Mouse (Mus musculus) hindbrain, embryonic 14.5 days (tissue): ENCODE results near the gene Kpna3. TPM values are rescaled to one million over a fixed set of nuclear protein-coding genes. Genes with fewer than 3 reads are reported as not detected.
"Not testable (repeated sequence)": the region's sequence is repeated elsewhere in the genome, so short reads cannot be mapped to it uniquely, and the experiment has no call there.

Experiments used
- ATAC-seq: fragments of 200-750 bp; cut with Nextera tagmentation; 2 replicates; pipeline ENCODE4 v1.8.0; 2017; ENCODE audit warnings: moderate number of reproducible peaks, mild to moderate bottlenecking, moderate TSS enrichment, moderate library complexity; ENCODE audit not compliant: low FRiP score
- DNase-seq: peaks from one replicate; pipeline ENCODE4 v3.0.0-alpha.2; 2015; ENCODE audit warnings: low spot score
- H3K27ac ChIP-seq: fragments of 300-500 bp; sonication (generic); 2 replicates; pipeline ENCODE4 v1.5.1; 2014; ENCODE audit warnings: mild to moderate bottlenecking, moderate library complexity
- H3K27me3 ChIP-seq: fragments of 300-500 bp; sonication (generic); 2 replicates; pipeline ENCODE4 v1.6.1; 2014; ENCODE audit warnings: mild to moderate bottlenecking, low read length, mixed read lengths; ENCODE audit not compliant: control insufficient read depth, insufficient read depth
- H3K36me3 ChIP-seq: fragments of 300-500 bp; sonication (generic); replicated peaks from 2 replicates; pipeline ENCODE4 v1.6.1; 2014; ENCODE audit not compliant: control insufficient read depth, insufficient read depth
- H3K4me1 ChIP-seq: fragments of 300-500 bp; sonication (generic); replicated peaks from 2 replicates; pipeline ENCODE4 v1.6.1; 2014; ENCODE audit warnings: antibody characterized with exemption, low read length, mixed read lengths; ENCODE audit not compliant: control insufficient read depth, insufficient read depth
- H3K4me2 ChIP-seq: fragments of 300-500 bp; sonication (generic); replicated peaks from 2 replicates; pipeline ENCODE4 v1.6.1; 2014; ENCODE audit warnings: mild to moderate bottlenecking, moderate library complexity
- H3K4me3 ChIP-seq: fragments of 300-500 bp; sonication (generic); replicated peaks from 2 replicates; pipeline ENCODE4 v1.5.1; 2014; ENCODE audit warnings: mild to moderate bottlenecking, low read length
- H3K9ac ChIP-seq: fragments of 300-500 bp; sonication (generic); 2 replicates; pipeline ENCODE4 v1.6.1; 2014
- H3K9me3 ChIP-seq: fragments of 300-500 bp; sonication (generic); 2 replicates; pipeline ENCODE4 v1.6.1; 2016; ENCODE audit warnings: low read length; ENCODE audit not compliant: control insufficient read depth
- WGBS: fragments of 180-500 bp; shearing (Covaris S2); extraction: QIAGEN DNeasy Blood & Tissue Kit; methylation state at CpG from one replicate; pipeline ENCODE4 v1.1.7; 2014; 5-methylcytosine and 5-hydroxymethylcytosine counted together
- polyA plus RNA-seq: library from polyadenylated mRNA; unstranded; fragments of >200 nt; fragmentation: Nextera tagmentation; extraction: Ambion mirVana; gene quantifications from 2 replicates; pipeline ENCODE4 v1.2.1, GENCODE M21; 2014

Kpna3 gene
- polyA plus RNA-seq, 1 experiment from 2014 or later = 83.7 TPM

DNA sequence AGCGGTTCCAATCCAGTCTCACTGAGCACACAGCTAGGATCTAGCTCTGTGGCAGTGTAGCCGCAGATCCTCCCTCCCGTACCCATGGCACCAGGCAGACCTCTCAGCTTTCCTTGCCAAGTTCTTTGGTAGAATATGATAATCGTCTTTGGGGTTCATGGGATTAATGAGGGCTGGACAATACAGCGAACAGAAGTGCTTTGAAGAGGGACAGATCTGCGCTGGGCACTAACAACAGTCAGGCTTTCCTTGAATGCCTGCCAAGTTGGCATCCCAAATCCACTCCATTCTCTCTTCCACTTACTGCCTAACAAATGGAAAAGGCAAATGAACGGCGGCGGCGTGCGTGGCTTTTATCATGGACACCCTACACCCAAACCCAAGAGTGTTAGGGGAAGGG is 109.1 kb downstream of the Kpna3 start:
- peak overlapping the region; percentile 52; the same call in 1 of the 2 replicates for H3K27ac ChIP-seq
- peak; percentile 52 for DNase-seq
- peak overlapping the region; percentile 26 for H3K4me2 ChIP-seq
- 57% methylated on average over 11 of the region's 11 CpGs for WGBS
- no peaks in the 10 kb centered on the region for H3K9me3 ChIP-seq
- H3K4me3 ChIP-seq = no peak overlapping the region
- peak; percentile 70; the same call in 1 of the 2 replicates for ATAC-seq
- no peaks in the 10 kb centered on the region for H3K36me3 ChIP-seq
- no peaks in the 10 kb centered on the region for H3K27me3 ChIP-seq
- H3K9ac ChIP-seq = no peak overlapping the region
- peaks cover 13% of the 10 kb centered on the region; the same call in 1 of the 2 replicates for H3K4me1 ChIP-seq

- peak overlapping the region; percentile 45 for H3K4me2 ChIP-seq
Measured at GRCm38 (mm10) chr14:61327618-61328450, 111.8 kb downstream of the Kpna3 start.

GRCm38 (mm10) chr14:61327007-61327406 is 112.7 kb downstream of the Kpna3 start:
- H3K27ac ChIP-seq, H3K27me3 ChIP-seq, H3K36me3 ChIP-seq, ATAC-seq, DNase-seq, H3K9me3 ChIP-seq, H3K4me2 ChIP-seq, H3K4me3 ChIP-seq, H3K9ac ChIP-seq: not testable (repeated sequence)
- H3K4me1 ChIP-seq = peaks cover 13% of the 10 kb centered on the region; the same call in 1 of the 2 replicates
- 24% methylated on average over 6 of the region's 6 CpGs for WGBS

More at GRCm38 (mm10) chr14:61327618-61328450, 111.8 kb downstream of the Kpna3 start:
- Histone ChIP-seq H3K4me1 (peaks cover 13% of the 10 kb centered on the region; the same call in 1 of the 2 replicates), H3K9ac (peak overlapping the region; percentile 55), H3K27ac (peak overlapping the region; percentile 71), H3K9me3 (no peaks in the 10 kb centered on the region), H3K27me3 (no peaks in the 10 kb centered on the region), H3K36me3 (no peaks in the 10 kb centered on the region), H3K4me3 (peak overlapping the region; percentile 23)
- DNase-seq = peak; percentile 76
- peak; percentile 86 for ATAC-seq
- WGBS = 32% methylated on average over 19 of the region's 19 CpGs

GRCm38 (mm10) chr14:61322740-61323139 is 116.9 kb downstream of the Kpna3 start:
- H3K4me3 ChIP-seq = no peak overlapping the region
- WGBS = 97% methylated on average over 1 of the region's 1 CpGs
- no peak for ATAC-seq

GRCm38 (mm10) chr14:61321200-61321599 is 118.5 kb downstream of the Kpna3 start:
- no peaks in the 10 kb centered on the region for H3K4me1 ChIP-seq
- no peak overlapping the region for H3K27ac ChIP-seq
- H3K36me3 ChIP-seq = no peaks in the 10 kb centered on the region
- DNase-seq (no peak), ATAC-seq (no peak)
- H3K4me3 ChIP-seq = no peak overlapping the region
- no peaks in the 10 kb centered on the region for H3K9me3 ChIP-seq
- H3K4me2 ChIP-seq = no peak overlapping the region
- H3K9ac ChIP-seq = no peak overlapping the region
- no peaks in the 10 kb centered on the region for H3K27me3 ChIP-seq
- WGBS = 88% methylated on average over 4 of the region's 4 CpGs

More at GRCm38 (mm10) chr14:61322740-61323139, 116.9 kb downstream of the Kpna3 start:
- no peaks in the 10 kb centered on the region for H3K27me3 ChIP-seq
- no peak overlapping the region for H3K9ac ChIP-seq
- no peaks in the 10 kb centered on the region for H3K36me3 ChIP-seq
- peaks cover 4% of the 10 kb centered on the region; the same call in 1 of the 2 replicates for H3K4me1 ChIP-seq
- H3K27ac ChIP-seq = no peak overlapping the region
- no peak for DNase-seq
- H3K9me3 ChIP-seq = no peaks in the 10 kb centered on the region
- H3K4me2 ChIP-seq = no peak overlapping the region

GRCm38 (mm10) chr14:61320765-61321164 is 118.9 kb downstream of the Kpna3 start:
- Histone ChIP-seq H3K9ac (no peak overlapping the region), H3K4me2 (no peak overlapping the region), H3K27me3 (no peaks in the 10 kb centered on the region), H3K4me3 (no peak overlapping the region), H3K27ac (no peak overlapping the region), H3K9me3 (no peaks in the 10 kb centered on the region), H3K4me1 (no peaks in the 10 kb centered on the region), H3K36me3 (no peaks in the 10 kb centered on the region)
- ATAC-seq = no peak
- 97% methylated on average over 1 of the region's 1 CpGs for WGBS
- DNase-seq = no peak

- Histone ChIP-seq H3K9ac (no peak overlapping the region), H3K36me3 (no peaks in the 10 kb centered on the region), H3K4me2 (no peak overlapping the region), H3K27me3 (no peaks in the 10 kb centered on the region), H3K9me3 (no peaks in the 10 kb centered on the region), H3K27ac (no peak overlapping the region), H3K4me3 (no peak overlapping the region), H3K4me1 (no peaks in the 10 kb centered on the region)
- no peak; the same call in 1 of the 2 replicates for ATAC-seq
- 45% methylated on average over 4 of the region's 4 CpGs for WGBS
- peak; percentile 58 for DNase-seq
Measured at GRCm38 (mm10) chr14:61316861-61317260, 122.8 kb downstream of the Kpna3 start.

Other genes with a start within 250 kb of the Kpna3 start
- gene Sgcg, start 181.4 kb downstream of the Kpna3 start, polyA plus RNA-seq = 0.23 and 0.33 TPM in 2 replicates
- gene Arl11, start 130.1 kb downstream of the Kpna3 start, polyA plus RNA-seq = 0.25 and 0.82 TPM in 2 replicates
- gene Ebpl, start 79.4 kb downstream of the Kpna3 start, polyA plus RNA-seq = 10.5 and 10.6 TPM in 2 replicates
- 57.2 and 68.5 TPM in 2 replicates for gene Spryd7, start 117.0 kb upstream of the Kpna3 start, polyA plus RNA-seq
- 53.5 and 55.9 TPM in 2 replicates for gene Trim13, start 158.4 kb upstream of the Kpna3 start, polyA plus RNA-seq
- gene Kcnrg, start 167.6 kb upstream of the Kpna3 start, polyA plus RNA-seq = 4.2 and 4.4 TPM in 2 replicates